Mouse (Mus musculus): ENCODE data around the gene Dolpp1.

DNA sequence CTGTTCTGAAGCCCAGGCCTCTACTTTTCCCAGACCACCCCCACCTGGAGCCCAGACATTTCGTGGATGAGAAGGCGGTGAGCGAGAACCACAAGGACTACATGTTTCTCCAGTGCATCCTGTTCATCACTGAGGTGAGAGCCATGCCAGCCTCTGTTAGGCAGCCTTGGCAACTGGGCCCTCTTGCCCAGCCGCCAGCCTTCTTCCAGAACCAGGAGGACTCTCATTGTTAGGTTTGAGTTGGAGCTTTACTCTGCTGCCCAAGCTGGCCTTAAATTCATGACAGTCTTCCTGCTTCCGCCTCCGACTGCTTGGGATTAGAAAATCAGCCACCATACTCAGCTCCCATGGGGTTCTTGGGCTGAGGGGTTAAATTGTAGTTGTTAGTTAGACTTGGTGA lies 47.6 kb downstream of the Dolpp1 start:
- no peak for TF ChIP-seq CTCF (IDR thresholded peaks at IDR 0.05; ENCODE audit: low read depth)
- TF ChIP-seq EP300 (optimal IDR thresholded peaks at IDR 0.05): no peak
